Mouse (Mus musculus) lung, postnatal 0 days (tissue): Measurements from ENCODE around the gene Lsp1. TPM values are rescaled to one million over a fixed set of nuclear protein-coding genes. Genes with fewer than 3 reads are reported as not detected.

Source experiments
- ATAC-seq: fragments of 200-750 bp; cut with Nextera tagmentation; 2 replicates; pipeline ENCODE4 v1.8.0; 2017; ENCODE audit warnings: moderate library complexity
- DNase-seq: peaks from one replicate; pipeline ENCODE4 v3.0.0-alpha.2; 2016; ENCODE audit warnings: low spot score
- H3K27ac ChIP-seq: fragments of 300-500 bp; sonication (generic); 2 replicates; pipeline ENCODE4 v1.5.1; 2014; ENCODE audit warnings: antibody characterized with exemption, mild to moderate bottlenecking, low read length, mixed read lengths
- H3K27me3 ChIP-seq: fragments of 300-500 bp; sonication (generic); replicated peaks from 2 replicates; pipeline ENCODE4 v1.6.1; 2014; ENCODE audit warnings: low read length, mixed read lengths; ENCODE audit not compliant: insufficient read depth
- H3K36me3 ChIP-seq: fragments of 300-500 bp; sonication (generic); 2 replicates; pipeline ENCODE4 v1.6.1; 2014; ENCODE audit warnings: low read length, mixed read lengths; ENCODE audit not compliant: insufficient read depth
- H3K4me1 ChIP-seq: fragments of 300-500 bp; sonication (generic); 2 replicates; pipeline ENCODE4 v1.6.1; 2014; ENCODE audit warnings: antibody characterized with exemption, low read depth, low read length, mixed read lengths; ENCODE audit not compliant: insufficient read depth
- H3K4me2 ChIP-seq: fragments of 300-500 bp; sonication (generic); replicated peaks from 2 replicates; pipeline ENCODE4 v1.6.1; 2014; ENCODE audit warnings: low read depth, mild to moderate bottlenecking, low read length, moderate library complexity, mixed read lengths
- H3K4me3 ChIP-seq: fragments of 300-500 bp; sonication (generic); 2 replicates; pipeline ENCODE4 v1.5.1; 2014; ENCODE audit warnings: low read depth, low read length
- H3K9ac ChIP-seq: fragments of 300-500 bp; sonication (generic); replicated peaks from 2 replicates; pipeline ENCODE4 v1.6.1; 2014; ENCODE audit warnings: low read depth, mild to moderate bottlenecking
- H3K9me3 ChIP-seq: fragments of 300-500 bp; sonication (generic); 2 replicates; pipeline ENCODE4 v1.6.1; 2016; ENCODE audit warnings: low read length, mixed read lengths
- CTCF ChIP-seq: IDR thresholded peaks from 2 replicates; pipeline ENCODE4 v1.5.1; 2016; ENCODE audit warnings: antibody characterized with exemption, mild to moderate bottlenecking
- EP300 ChIP-seq: IDR thresholded peaks from 2 replicates; pipeline ENCODE4 v1.6.1; 2016; ENCODE audit warnings: antibody characterized with exemption, mild to moderate bottlenecking, control low read depth
- WGBS: fragments of 180-500 bp; shearing (Covaris S2); extraction: QIAGEN DNeasy Blood & Tissue Kit; methylation state at CpG from one replicate; pipeline ENCODE4 v1.1.7; 2014; 5-methylcytosine and 5-hydroxymethylcytosine counted together
- polyA plus RNA-seq: library from polyadenylated mRNA; unstranded; fragments of >200 nt; fragmentation: Nextera tagmentation; extraction: Ambion mirVana; gene quantifications from 2 replicates; pipeline ENCODE4 v1.2.1, GENCODE M21; 2015

The Lsp1 gene
- polyA plus RNA-seq: 90.8 and 92.3 TPM in 2 replicates

DNA sequence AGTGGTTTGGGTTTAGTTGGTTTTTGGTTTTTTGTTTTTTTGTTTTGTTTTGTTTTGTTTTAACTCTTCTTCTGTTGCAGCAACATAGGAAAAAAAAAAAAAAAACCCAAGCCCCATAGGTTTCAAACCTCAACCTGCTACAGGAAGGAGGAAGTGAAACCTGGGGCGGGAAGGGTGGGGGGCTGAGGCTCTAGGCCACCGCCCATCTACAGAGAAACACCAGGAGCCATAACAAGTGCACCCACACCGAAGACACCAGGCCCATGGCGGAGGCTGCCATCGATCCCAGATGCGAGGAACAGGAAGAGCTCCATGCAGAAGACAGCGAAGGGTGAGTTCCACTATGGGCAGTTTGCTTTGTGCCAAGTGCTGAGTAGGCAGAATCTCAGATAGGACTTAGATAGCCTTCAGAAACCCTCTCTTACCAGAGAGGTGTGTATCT, at the start of gene Lsp1:
TSS of gene Lsp1 (plus strand) at position 174 of the 442 bp plus-strand sequence.
- TF ChIP-seq EP300: no peak
- TF ChIP-seq CTCF: no peak
- H3K4me3 ChIP-seq: no peak within 1 kb of the TSS
- H3K9me3 ChIP-seq: no peaks in the 10 kb centered on the region
- no peaks in the 10 kb centered on the region for H3K27me3 ChIP-seq
- H3K4me2 ChIP-seq: 0 out of 2 replicates have a peak within 1 kb of the TSS, but pooled peaks have one; percentile 0
- no peak within 1 kb of the TSS for H3K9ac ChIP-seq
- 86% methylated on average over 7 of the region's 7 CpGs for WGBS
- H3K4me1 ChIP-seq: peaks cover 10% of the 10 kb centered on the region
- DNase-seq (no peak), ATAC-seq (no peak)
- no peaks in the 10 kb centered on the region for H3K36me3 ChIP-seq
- no peak within 1 kb of the TSS for H3K27ac ChIP-seq

DNA sequence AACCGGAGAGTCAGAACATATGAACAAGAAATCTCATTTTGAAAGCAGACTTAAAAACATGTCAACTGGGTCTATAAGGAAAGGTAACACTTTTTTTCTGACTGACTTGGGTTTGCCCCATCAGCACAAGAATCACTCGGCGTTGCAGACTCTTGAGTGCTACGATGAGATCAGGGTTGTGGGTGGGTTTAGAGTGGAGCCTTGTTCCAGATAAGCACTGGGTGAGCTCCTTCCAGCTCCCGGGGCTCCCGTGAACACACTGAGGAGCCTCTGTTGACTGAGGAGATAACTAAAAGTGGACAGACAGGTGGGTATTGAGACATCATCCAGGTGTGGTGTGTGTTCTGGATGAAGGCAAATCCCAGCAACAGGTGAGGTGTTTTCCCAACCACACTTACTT, 47.3 kb upstream of the Lsp1 start:
- ATAC-seq: no peak
- Histone ChIP-seq H3K9ac (no peak overlapping the region), H3K27me3 (no peaks in the 10 kb centered on the region), H3K36me3 (no peaks in the 10 kb centered on the region), H3K4me2 (no peak overlapping the region), H3K4me3 (no peak overlapping the region), H3K9me3 (no peaks in the 10 kb centered on the region), H3K4me1 (no peaks in the 10 kb centered on the region), H3K27ac (no peak overlapping the region)
- no peak for TF ChIP-seq EP300
- TF ChIP-seq CTCF: no peak
- no peak for DNase-seq
- WGBS: 64% methylated on average over 6 of the region's 6 CpGs

DNA sequence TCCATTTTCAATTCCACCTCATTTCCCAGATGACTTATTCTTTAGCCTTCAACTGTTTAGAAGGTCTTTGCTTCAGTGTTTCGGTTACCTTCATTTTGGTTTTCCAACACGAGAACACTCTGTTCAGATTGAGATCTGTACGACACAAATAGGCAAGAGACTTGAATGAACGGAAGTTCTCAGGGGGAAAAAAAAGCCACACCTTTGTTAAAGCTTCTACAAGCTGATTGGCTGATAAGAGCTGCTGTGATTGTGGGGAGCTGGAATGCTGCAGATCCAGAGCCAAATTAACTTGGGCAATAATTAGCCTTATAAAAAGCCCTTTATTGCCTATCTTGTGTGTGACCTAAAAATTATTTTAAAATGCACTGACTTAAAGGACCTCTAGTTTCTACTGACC, 45.3 kb upstream of the Lsp1 start:
- no peak for DNase-seq
- no peak overlapping the region for H3K4me2 ChIP-seq
- ATAC-seq: peak; percentile 14; the same call in 1 of the 2 replicates
- TF ChIP-seq EP300 (peak; percentile 79), CTCF (no peak)
- H3K27me3 ChIP-seq: no peaks in the 10 kb centered on the region
- WGBS: 25% methylated on average over 4 of the region's 4 CpGs
- H3K9me3 ChIP-seq: no peaks in the 10 kb centered on the region
- H3K36me3 ChIP-seq: no peaks in the 10 kb centered on the region
- H3K9ac ChIP-seq: no peak overlapping the region
- no peak overlapping the region for H3K4me3 ChIP-seq
- no peaks in the 10 kb centered on the region for H3K4me1 ChIP-seq
- no peak overlapping the region for H3K27ac ChIP-seq

DNA sequence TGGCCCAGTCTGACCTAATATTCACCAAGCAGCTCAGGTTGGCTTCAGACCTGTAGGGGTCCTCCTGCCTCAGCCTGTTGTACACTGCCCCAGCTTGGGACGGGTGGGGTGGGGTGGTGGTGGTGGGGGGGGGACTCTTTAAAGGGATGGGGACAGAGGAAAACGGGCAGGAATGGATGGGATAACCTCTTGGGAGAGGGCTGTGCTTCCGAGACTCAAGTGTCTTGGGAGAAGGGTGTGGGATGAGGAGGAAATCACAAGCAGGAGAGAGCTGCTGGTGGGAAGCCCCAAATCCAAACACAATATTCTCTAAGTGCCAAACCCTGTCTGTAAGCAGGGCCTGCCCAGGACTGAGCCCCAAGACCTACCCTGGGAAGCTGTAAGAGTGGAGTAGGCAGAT, 44.4 kb upstream of the Lsp1 start:
- Histone ChIP-seq H3K4me3 (no peak overlapping the region), H3K4me2 (no peak overlapping the region), H3K27ac (no peak overlapping the region), H3K4me1 (no peaks in the 10 kb centered on the region), H3K27me3 (no peaks in the 10 kb centered on the region), H3K9ac (no peak overlapping the region), H3K9me3 (no peaks in the 10 kb centered on the region), H3K36me3 (no peaks in the 10 kb centered on the region)
- WGBS: 57% methylated on average over 3 of the region's 3 CpGs
- DNase-seq: no peak
- no peak for ATAC-seq
- TF ChIP-seq EP300 (no peak), CTCF (no peak)

DNA sequence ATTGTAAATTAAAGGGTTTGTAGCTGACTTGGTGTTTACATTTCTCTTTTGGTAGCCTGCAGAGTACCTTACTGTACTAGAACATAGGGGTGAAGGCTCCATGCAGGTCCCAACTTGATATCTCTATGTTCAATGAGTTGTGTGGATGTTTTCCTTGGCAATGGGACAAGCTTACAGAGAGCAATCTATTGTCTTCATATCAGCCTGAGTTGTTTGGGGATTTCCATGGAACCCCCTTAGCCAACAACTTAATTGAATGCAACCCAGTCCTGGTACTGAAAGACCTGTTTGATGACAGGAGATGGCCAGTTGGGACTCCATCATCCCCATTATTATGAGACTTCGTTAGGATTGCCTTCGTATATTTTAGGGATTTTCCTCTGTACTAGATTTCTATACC, 42.6 kb upstream of the Lsp1 start:
- Histone ChIP-seq H3K9me3 (no peaks in the 10 kb centered on the region), H3K27ac (no peak overlapping the region), H3K27me3 (no peaks in the 10 kb centered on the region), H3K4me3 (no peak overlapping the region), H3K4me2 (no peak overlapping the region), H3K9ac (no peak overlapping the region), H3K36me3 (no peaks in the 10 kb centered on the region), H3K4me1 (no peaks in the 10 kb centered on the region)
- DNase-seq (no peak), ATAC-seq (no peak)
- no peak for TF ChIP-seq EP300
- TF ChIP-seq CTCF: no peak
- 95% methylated on average over 2 of the region's 2 CpGs for WGBS

DNA sequence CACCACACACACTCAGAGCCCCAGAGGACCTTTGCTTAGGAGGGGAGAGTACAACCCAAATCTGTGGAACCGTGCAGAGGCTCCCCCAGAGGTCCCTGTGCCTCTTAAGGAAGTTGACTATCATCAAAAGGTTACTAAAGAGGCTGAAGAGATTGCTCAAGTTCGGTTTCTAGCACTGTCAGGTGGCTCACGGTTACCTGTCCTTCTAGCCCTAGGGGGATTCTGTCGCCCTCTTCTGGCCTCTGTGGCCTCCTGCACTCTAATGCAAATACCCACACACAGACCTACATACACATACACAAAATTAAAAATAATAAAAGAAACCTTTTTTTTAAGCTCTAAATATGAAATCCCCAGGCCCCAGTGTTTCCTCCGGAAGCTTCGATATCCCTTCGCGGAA, 41.9 kb upstream of the Lsp1 start:
- ATAC-seq (no peak), DNase-seq (no peak)
- no peak overlapping the region for H3K4me3 ChIP-seq
- H3K27ac ChIP-seq: no peak overlapping the region
- H3K36me3 ChIP-seq: no peaks in the 10 kb centered on the region
- H3K9me3 ChIP-seq: no peaks in the 10 kb centered on the region
- H3K4me1 ChIP-seq: no peaks in the 10 kb centered on the region
- no peaks in the 10 kb centered on the region for H3K27me3 ChIP-seq
- 88% methylated on average over 8 of the region's 8 CpGs for WGBS
- no peak overlapping the region for H3K4me2 ChIP-seq
- no peak overlapping the region for H3K9ac ChIP-seq
- no peak for TF ChIP-seq EP300
- TF ChIP-seq CTCF: no peak

GRCm38 (mm10) chr7:142419887-142420286, 40.7 kb upstream of the Lsp1 start:
- ATAC-seq: peak; percentile 26; the same call in 1 of the 2 replicates
- Histone ChIP-seq H3K9me3 (no peaks in the 10 kb centered on the region), H3K27ac (no peak overlapping the region), H3K4me3 (no peak overlapping the region), H3K4me2 (no peak overlapping the region), H3K4me1 (no peaks in the 10 kb centered on the region), H3K9ac (no peak overlapping the region), H3K36me3 (no peaks in the 10 kb centered on the region), H3K27me3 (no peaks in the 10 kb centered on the region)
- no peak for TF ChIP-seq CTCF
- no peak for TF ChIP-seq EP300
- 55% methylated on average over 5 of the region's 5 CpGs for WGBS
- DNase-seq: peak; percentile 63
